Mouse (Mus musculus) left cerebral cortex, adult 2 months (tissue): ENCODE measurements around the gene Mapk14. TPM values are rescaled to one million over a fixed set of nuclear protein-coding genes. Genes with fewer than 3 reads are reported as not detected.

Experiments
- DNase-seq, 2 experiments: peaks; one replicate each; pipeline ENCODE4 v3.0.0; 2021 to 2022; ENCODE audit warnings: low spot score in 2 of 2, mixed read lengths in 1 of 2; ENCODE audit errors: extremely low spot score in 1 of 2
- H3K27ac ChIP-seq: fragments of 200-600 bp; 2 replicates; pipeline ENCODE4 v1.8.1; 2022
- H3K4me3 ChIP-seq: fragments of 200-600 bp; 2 replicates; pipeline ENCODE4 v1.8.1; 2022
- CTCF ChIP-seq: fragments of 200-600 bp; IDR thresholded peaks from 2 replicates; pipeline ENCODE4 v1.8.1; 2022; ENCODE audit warnings: antibody characterized with exemption, mild to moderate bottlenecking, moderate library complexity
- intact Hi-C: fragments of 180-260 bp; cut with DNase I; formaldehyde crosslinking; loops from one replicate; pipeline ENCODE4 v1.15.1; 2025
- total RNA-seq, 2 experiments: library from RNA; stranded (reverse); gene quantifications; 2 replicates each; pipeline ENCODE4 v1.2.3; 2021

Gene Mapk14
- total RNA-seq, 2 experiments from 2014 or later = 86.2 to 88.2 TPM

DNA sequence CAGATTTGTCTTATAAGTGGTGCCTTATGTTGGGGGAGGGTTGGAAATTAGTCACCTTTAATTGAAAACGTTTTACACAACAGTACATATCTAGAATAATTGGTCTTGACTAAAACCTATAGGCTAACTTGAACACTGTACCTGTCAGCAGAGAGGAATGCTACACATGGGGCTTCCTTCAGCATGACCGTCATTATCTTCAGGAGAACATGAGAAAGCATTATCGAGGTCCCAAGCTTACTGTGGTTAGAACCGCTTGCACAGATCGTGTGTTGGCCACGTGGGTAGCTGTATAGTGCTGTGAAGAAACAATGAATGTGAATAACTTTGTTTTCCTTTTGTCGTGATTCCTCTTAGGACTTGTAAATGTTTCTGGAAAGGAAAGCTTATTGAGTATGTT lies 8.7 kb downstream of the Mapk14 start:
- TF ChIP-seq CTCF = no peak
- intact Hi-C loops = no loop called here
- Histone ChIP-seq H3K4me3 (no peak overlapping the region), H3K27ac (no peak overlapping the region)
- DNase-seq = no peak

DNA sequence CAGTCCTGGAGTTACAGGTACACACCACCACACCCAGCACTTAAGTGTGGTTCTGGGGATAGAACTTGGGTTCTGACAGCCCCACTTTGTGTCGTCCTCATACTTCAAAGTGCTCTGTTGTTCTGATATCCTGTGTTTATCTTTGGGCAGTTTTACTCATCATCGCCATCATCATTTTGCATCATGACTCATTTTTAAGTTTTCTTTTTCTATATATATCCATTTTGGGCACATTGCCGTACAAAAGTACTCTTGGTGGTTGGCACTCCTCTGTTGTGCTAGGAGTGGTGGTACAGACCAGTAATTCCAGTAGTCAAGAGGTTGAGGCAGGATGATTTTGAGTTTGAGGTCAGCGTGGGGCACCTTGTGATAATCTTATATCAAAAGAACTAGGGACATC lies 10.0 kb downstream of the Mapk14 start:
- TF ChIP-seq CTCF = no peak
- Histone ChIP-seq H3K4me3 (no peak overlapping the region), H3K27ac (no peak overlapping the region)
- intact Hi-C loops = no loop called here
- DNase-seq = no peak

DNA sequence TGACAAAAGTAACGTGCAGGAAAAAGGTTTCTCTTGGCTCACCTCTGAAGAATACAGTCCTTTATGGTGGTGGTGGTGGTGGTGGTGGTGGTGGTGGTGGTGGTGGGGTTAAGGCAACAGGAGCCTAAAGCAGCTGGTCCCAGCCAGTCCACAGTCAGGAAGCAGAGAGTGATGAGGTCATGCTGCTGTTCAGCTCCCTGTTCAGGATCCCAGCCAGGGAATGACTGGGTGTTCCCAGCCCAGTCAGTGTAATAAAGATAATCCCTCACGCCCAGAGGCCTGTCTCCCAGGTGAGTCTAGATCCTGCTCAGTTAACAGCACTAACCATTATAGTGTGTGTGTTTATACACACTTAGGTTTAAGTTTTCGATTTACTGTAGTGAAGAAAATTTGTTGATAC lies 10.6 kb downstream of the Mapk14 start:
- intact Hi-C loops = no loop called here
- no peak overlapping the region for H3K27ac ChIP-seq
- no peak for TF ChIP-seq CTCF
- no peak overlapping the region for H3K4me3 ChIP-seq
- DNase-seq = no peak

DNA sequence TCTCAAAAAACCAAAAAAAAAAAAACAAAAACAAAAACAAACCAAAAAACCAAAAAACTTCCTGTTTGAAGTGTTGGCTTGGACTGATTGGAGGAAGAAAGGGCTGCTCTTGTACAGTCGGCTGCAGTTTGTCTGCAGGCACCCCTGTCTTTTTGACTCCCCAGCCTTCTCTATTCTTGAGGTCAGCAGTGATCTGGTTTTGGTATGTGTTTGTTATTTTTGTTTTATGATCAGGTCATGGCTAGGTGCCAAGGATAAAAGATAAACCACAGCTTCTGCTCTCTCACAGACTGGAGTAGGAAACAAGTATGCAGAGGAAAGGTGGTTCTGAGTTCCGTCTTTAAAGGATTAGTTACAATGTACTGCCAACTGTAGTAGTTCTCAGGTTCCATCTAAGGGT lies 11.5 kb downstream of the Mapk14 start:
- DNase-seq = no peak
- intact Hi-C loops = no loop called here
- H3K27ac ChIP-seq = no peak overlapping the region
- TF ChIP-seq CTCF = no peak
- H3K4me3 ChIP-seq = no peak overlapping the region

DNA sequence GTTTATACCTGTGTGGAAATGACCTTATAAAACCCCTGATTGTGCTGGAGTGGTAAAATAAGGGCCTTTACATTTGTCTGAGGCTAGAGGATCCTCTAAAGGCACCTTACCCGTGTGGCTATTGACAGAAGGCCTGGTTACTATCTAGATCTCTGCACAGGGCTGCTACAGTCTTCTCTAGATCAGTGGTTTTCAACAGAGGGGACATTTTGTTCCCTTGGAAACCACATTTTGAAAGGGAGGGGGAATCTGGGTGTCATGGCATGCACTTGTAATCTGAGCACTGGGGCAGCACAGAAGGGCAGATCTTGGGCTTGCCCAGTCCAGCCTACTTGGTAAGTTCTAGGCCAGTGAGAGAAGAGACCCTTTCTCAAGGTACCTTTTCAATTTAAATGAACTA lies 15.6 kb downstream of the Mapk14 start:
- DNase-seq = no peak
- Histone ChIP-seq H3K27ac (no peak overlapping the region), H3K4me3 (no peak overlapping the region)
- intact Hi-C loops = no loop called here
- no peak for TF ChIP-seq CTCF

DNA sequence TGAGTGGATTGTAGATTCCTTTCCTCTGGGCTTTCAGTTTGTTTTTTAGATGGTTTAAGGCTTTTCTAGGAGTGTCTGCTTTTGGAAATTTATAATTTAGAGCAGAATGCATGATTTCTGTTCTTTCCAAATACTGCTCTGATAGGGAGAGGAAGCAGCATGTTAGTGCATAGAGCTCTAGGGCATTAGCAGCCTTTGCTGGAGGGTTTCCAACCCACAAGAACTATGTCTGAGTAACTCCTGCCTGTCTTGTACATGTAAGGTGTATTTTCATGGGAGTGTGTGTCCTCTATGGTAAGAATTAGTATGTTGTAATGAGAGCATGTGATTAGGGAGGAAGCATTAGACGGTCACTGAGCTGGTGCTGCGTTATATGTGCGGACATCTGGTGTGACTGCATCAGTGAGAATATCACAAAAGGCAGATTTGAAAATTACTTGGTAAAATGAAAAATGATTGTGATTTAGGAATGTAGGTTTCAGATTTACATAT lies 16.1 kb downstream of the Mapk14 start:
- no peak for DNase-seq
- H3K4me3 ChIP-seq = no peak overlapping the region
- no peak overlapping the region for H3K27ac ChIP-seq
- no peak for TF ChIP-seq CTCF
- intact Hi-C loops = no loop called here

DNA sequence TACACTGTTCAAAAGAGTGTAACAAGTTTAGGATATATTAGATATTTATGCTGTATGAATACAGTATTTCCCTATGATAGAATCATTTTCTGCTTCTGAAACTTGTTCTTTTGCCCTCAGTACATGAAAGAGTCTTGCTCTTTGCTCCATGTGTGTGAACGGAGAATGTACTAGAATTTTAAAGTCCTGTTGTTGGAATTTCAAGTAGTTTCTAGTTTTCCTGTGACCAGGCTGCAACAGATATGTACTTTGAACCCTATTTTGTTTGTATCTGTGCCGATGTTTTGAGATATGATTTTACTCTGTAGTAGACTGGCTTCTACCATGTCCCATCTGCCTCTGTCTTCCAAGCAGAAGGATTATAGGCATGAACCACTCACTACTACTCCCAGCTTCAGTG lies 16.7 kb downstream of the Mapk14 start:
- DNase-seq = no peak
- Histone ChIP-seq H3K4me3 (no peak overlapping the region), H3K27ac (no peak overlapping the region)
- intact Hi-C loops = no loop called here
- no peak for TF ChIP-seq CTCF

DNA sequence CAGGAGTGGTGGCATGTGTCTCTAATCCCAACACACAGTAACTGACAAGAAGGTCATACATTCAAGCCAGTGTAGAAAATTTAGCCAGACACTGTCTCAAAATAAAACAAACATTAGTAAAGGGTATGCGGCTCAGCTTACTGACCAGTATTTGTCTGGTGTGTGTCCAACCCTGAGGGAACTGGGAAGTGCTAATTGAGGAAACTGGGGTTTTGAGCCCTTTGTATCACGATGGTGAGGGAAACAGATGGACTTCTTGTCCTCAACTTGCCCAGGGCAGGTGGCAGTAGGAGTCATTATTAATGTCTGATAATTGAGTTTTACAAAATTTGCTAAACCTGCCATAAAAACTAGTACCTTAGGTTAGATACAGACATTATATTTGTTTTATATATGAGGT lies 17.9 kb downstream of the Mapk14 start:
- DNase-seq = no peak
- no peak for TF ChIP-seq CTCF
- intact Hi-C loops = no loop called here

DNA sequence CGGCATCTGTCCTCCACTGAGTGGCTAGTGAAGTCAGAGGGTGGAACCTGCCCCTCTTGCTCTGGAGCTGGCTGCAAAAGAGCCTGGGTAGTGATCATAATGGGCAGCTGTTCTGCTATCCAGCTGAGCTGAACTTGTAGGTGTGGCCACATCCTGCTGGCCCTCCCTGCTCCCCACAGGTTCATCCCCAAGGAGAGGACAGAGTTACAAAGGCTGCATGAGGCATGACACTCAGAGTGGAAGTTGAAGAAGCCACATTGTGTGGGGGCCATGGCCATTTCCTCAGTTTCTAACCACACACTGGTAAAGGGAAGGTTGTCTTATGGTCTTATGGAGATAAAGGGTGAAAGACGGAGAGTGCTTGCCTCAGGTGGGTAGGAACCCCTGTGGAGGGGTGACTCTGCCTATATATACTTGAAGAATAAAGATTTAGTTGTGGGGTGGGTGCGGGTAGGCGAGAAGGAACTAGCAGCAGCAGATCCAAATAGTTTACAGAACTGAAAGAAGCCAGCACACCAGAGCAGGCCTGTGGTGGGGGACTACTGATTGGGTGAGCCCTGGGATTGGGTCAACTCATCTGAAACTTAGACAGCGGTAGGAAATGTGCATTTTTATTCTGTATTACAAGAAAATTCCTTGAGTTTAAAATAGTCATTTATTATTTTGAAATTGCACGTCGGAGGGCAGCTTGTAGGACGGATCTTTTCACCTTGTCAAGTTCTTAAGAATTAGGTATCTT lies 18.6 kb downstream of the Mapk14 start:
- TF ChIP-seq CTCF = no peak
- intact Hi-C loops = no loop called here
- no peak for DNase-seq
- peak overlapping the region; percentile 12; the same call in 1 of the 2 replicates for H3K27ac ChIP-seq
- H3K4me3 ChIP-seq = no peak overlapping the region

More for the DNA sequence above, 17.9 kb downstream of the Mapk14 start:
- H3K4me3 ChIP-seq = no peak overlapping the region
- peak overlapping the region; percentile 22; the same call in 1 of the 2 replicates for H3K27ac ChIP-seq

DNA sequence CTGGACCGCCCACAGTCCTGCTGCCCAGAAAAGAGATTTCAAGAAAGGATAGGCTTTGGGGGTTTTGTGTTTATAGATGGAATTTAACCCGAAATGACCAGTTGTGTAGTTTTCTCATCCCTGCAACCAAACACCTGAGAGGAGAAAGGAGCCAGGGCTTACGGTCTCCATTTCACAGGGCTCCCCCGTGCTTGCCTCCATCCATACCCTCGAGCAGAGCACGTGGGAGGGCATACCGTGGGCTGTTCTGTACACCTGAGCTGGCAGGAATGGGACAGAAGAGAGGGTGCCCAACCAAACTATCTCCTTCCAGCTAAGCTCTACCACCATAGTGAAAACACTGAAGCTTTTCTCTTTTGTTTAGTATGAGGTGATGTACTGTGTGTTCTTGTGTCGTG lies 19.2 kb downstream of the Mapk14 start:
- Histone ChIP-seq H3K4me3 (no peak overlapping the region), H3K27ac (no peak overlapping the region; the same call in 1 of the 2 replicates)
- no peak for TF ChIP-seq CTCF
- intact Hi-C loops = no loop called here
- no peak for DNase-seq

DNA sequence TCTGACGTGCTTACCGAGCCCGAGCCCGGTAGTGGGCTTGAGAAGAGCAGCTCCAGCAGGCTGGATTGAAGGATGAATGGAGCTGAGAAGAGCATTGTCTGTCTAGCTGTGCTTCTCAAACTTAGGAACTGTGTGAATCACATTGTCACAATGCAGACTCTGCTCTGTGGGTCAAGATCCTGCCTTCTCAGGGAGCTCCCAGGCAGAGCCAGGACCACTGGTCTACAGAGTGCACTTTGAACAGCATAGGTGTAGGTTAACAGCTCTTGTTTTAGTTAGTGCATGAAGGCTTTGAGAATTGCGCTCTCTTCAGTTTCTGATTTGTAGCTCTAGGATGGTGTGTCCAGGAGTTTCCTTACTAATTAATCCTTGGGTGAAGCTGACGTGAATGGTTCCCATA lies 20.1 kb downstream of the Mapk14 start:
- H3K4me3 ChIP-seq = no peak overlapping the region
- intact Hi-C loops = no loop called here
- TF ChIP-seq CTCF = no peak
- H3K27ac ChIP-seq = no peak overlapping the region
- no peak for DNase-seq

DNA sequence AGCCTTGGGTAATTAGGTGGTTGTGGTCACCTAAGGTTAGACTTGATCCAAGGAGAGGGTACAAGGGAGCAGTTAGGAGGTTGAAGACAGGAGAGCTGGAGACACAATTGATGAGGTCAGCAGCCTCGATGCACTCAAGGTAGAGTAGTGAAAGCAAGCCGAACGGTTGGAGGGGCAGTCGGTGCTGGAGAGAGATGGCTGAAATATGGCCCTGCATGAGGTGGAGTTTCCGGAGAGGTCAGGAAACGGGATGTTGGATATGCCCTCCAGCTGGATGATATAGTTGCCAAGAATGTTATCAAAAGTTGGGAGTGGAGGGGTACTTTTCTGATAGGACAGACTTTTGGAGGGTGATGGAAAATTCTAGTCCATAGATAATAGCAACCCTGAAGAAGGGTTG lies 21.2 kb downstream of the Mapk14 start:
- TF ChIP-seq CTCF = no peak
- DNase-seq = no peak
- Histone ChIP-seq H3K4me3 (no peak overlapping the region), H3K27ac (no peak overlapping the region)
- intact Hi-C loops = no loop called here

DNA sequence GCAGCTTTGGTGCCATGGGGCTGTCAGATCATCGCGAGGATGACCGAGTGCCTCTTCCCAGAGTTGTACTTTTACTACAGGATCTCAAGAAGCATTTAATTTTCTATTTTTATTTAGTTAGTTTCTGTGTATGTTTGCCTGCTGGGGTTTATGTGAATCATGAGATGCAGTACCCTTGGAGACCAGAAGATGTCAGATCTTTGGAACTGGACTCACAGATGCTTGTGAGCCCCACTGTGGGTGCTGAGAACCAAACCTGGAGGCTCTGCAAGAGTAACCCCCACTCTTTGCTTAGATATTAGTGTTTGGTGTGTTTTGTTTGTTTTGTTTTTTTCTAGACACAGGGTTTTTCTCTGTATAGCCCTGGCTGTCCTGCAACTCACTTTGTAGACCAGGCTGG lies 22.9 kb downstream of the Mapk14 start:
- no peak for DNase-seq
- H3K4me3 ChIP-seq = no peak overlapping the region
- peak; percentile 37 for TF ChIP-seq CTCF
- H3K27ac ChIP-seq = no peak overlapping the region
- intact Hi-C loops = no loop called here
